20 mouse cellular contexts compared by ENCODE assay signal in the genomic region with DNA sequence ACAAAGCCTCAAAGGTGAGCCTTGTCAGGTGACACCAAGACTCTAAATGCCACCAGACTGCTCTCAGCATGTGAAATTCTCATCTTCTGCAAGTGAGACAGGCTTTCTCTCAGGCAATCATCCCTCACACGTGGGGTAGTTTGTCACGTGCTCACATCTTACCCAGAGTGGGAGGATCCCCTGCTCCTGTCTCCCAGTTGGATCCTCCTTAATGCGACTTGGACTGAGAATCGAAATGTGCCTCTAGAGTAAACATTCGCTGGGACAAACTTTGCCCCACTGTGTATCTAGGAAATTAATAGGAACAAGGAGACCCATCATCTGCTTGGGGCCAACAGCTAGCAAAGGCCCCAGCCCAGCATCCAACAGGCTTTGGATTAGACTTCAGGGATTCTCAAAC.
DNase-seq lines count a peak whose midpoint lies in the region; ATAC-seq and TF ChIP-seq lines count a peak whose summit lies in the region.
"Had no signal": no experiment of that assay in that cellular context is flagged by ENCODE, and none has a peak within 500 bp of the region (broad histone marks: within the 10 kb centered on the region; RNA-seq: fewer than 3 reads in every experiment).

No protein-coding gene starts in this region.

- H3K36me3 ChIP-seq in liver, adult 2 months (ENCODE audit: control insufficient read depth, insufficient read depth, low read length) = no peaks in the 10 kb centered on the region
- no peaks in the 10 kb centered on the region for H3K36me3 ChIP-seq in liver, embryonic 12.5 days
- no peaks in the 10 kb centered on the region for H3K36me3 ChIP-seq in liver, postnatal 0 days (replicated peaks; ENCODE audit: insufficient read depth, low read length)
- no peaks in the 10 kb centered on the region for H3K36me3 ChIP-seq in liver, embryonic 11.5 days (ENCODE audit: control insufficient read depth, insufficient read depth, low read length)
- H3K36me3 ChIP-seq in midbrain, embryonic 13.5 days = no peaks in the 10 kb centered on the region
- H3K36me3 ChIP-seq: G1E had no signal

- ATAC-seq in liver, embryonic 12.5 days = no peak
- peak; percentile 50; the same call in 1 of the 2 replicates for ATAC-seq in liver, postnatal 0 days
- no peak for ATAC-seq in liver, embryonic 11.5 days (replicated peaks; ENCODE audit: low FRiP score)
- no peak for ATAC-seq in CD4-positive, CD25-positive, alpha-beta regulatory T cell, adult 4 months
- no peak for ATAC-seq in midbrain, embryonic 13.5 days
- ATAC-seq: activated CD4-positive, CD25-positive, alpha-beta regulatory T cell, adult 4 months; Patski had no signal

- TF ChIP-seq CTCF in liver, adult 2 months (IDR thresholded peaks at IDR 0.05; ENCODE audit: low read depth, low read length) = no peak
- TF ChIP-seq CTCF in liver, postnatal 0 days (IDR thresholded peaks at IDR 0.05; ENCODE audit: low read depth) = no peak

- no peak for TF ChIP-seq POLR2A in liver, adult 2 months (IDR thresholded peaks at IDR 0.05; ENCODE audit: extremely low read depth, insufficient read depth, low read length)

- no peaks in the 10 kb centered on the region for H3K27me3 ChIP-seq in liver, adult 2 months (ENCODE audit: control insufficient read depth, insufficient read depth, low read length)
- H3K27me3 ChIP-seq in liver, embryonic 12.5 days (replicated peaks) = no peaks in the 10 kb centered on the region
- no peaks in the 10 kb centered on the region for H3K27me3 ChIP-seq in liver, postnatal 0 days (ENCODE audit: insufficient read depth, low read length)
- H3K27me3 ChIP-seq in liver, embryonic 11.5 days (replicated peaks; ENCODE audit: control insufficient read depth, insufficient read depth, low read length) = no peaks in the 10 kb centered on the region
- H3K27me3 ChIP-seq in midbrain, embryonic 13.5 days = no peaks in the 10 kb centered on the region
- H3K27me3 ChIP-seq: CH12.LX, Patski had no signal

- no peak for TF ChIP-seq EP300 in liver, postnatal 0 days (IDR thresholded peaks at IDR 0.05; ENCODE audit: low read depth)

- H3K4me3 ChIP-seq in liver, adult 2 months (ENCODE audit: insufficient read depth, low read depth, low read length) = no peak overlapping the region
- H3K4me3 ChIP-seq in liver, embryonic 12.5 days = no peak overlapping the region
- H3K4me3 ChIP-seq in liver, postnatal 0 days (ENCODE audit: low read depth, low read length) = no peak overlapping the region
- no peak overlapping the region for H3K4me3 ChIP-seq in liver, embryonic 11.5 days (ENCODE audit: low read depth, low read length)
- no peak overlapping the region for H3K4me3 ChIP-seq in midbrain, embryonic 13.5 days (replicated peaks)

- 23% methylated on average over 5 of the region's 5 CpGs for WGBS in liver, adult 2 months
- WGBS in liver, embryonic 12.5 days (ENCODE audit: insufficient replicate concordance) = 54% methylated on average over 5 of the region's 5 CpGs
- WGBS in liver, postnatal 0 days (ENCODE audit: insufficient replicate concordance) = 58% methylated on average over 5 of the region's 5 CpGs
- 70% methylated on average over 5 of the region's 5 CpGs for WGBS in liver, embryonic 11.5 days
- 82% methylated on average over 5 of the region's 5 CpGs for WGBS in midbrain, embryonic 13.5 days

- H3K27ac ChIP-seq in liver, adult 2 months (replicated peaks; ENCODE audit: insufficient read depth, low read depth, low read length) = no peak overlapping the region
- H3K27ac ChIP-seq in liver, embryonic 12.5 days = no peak overlapping the region
- no peak overlapping the region for H3K27ac ChIP-seq in liver, postnatal 0 days (ENCODE audit: low read depth)
- H3K27ac ChIP-seq in liver, embryonic 11.5 days (ENCODE audit: low read depth, low read length) = no peak overlapping the region
- no peak overlapping the region for H3K27ac ChIP-seq in midbrain, embryonic 13.5 days

- no peak overlapping the region for H3K4me2 ChIP-seq in liver, embryonic 12.5 days
- H3K4me2 ChIP-seq in liver, postnatal 0 days (ENCODE audit: low read depth, low read length) = no peak overlapping the region
- H3K4me2 ChIP-seq in liver, embryonic 11.5 days = no peak overlapping the region
- no peak overlapping the region for H3K4me2 ChIP-seq in midbrain, embryonic 13.5 days (replicated peaks)

- H3K79me2 ChIP-seq in liver, adult 2 months (ENCODE audit: control insufficient read depth, insufficient read depth, low read length) = no peaks in the 10 kb centered on the region

- no peak overlapping the region for H3K9ac ChIP-seq in liver, adult 2 months (ENCODE audit: low read depth, low read length)
- no peak overlapping the region for H3K9ac ChIP-seq in liver, embryonic 12.5 days
- H3K9ac ChIP-seq in liver, postnatal 0 days (replicated peaks) = no peak overlapping the region
- no peak overlapping the region for H3K9ac ChIP-seq in liver, embryonic 11.5 days (ENCODE audit: low read depth, low read length)
- no peak overlapping the region for H3K9ac ChIP-seq in midbrain, embryonic 13.5 days (replicated peaks)

- DNase-seq in liver, adult 2 months (ENCODE audit: extremely low read depth, low read depth, low spot score) = peak; percentile 86
- no peak for DNase-seq in liver, postnatal 0 days
- DNase-seq in liver, embryonic 11.5 days (ENCODE audit: low spot score) = no peak
- DNase-seq in adipocyte (ENCODE audit: low spot score) = peak; percentile 98
- DNase-seq in skeletal muscle tissue, adult 2 months (ENCODE audit: low read depth, low spot score) = peak; percentile 14
- DNase-seq: adrenal gland, adult 8-10 months; adrenal gland, postnatal 10 days; adrenal gland, postnatal 25 days; B cell, adult 2 months; cerebellum, adult 11 months; cerebellum, adult 11-12 months; cerebellum, adult 18-20 months; cerebellum, adult 2 months had no signal

- H3K4me1 ChIP-seq in liver, adult 2 months (ENCODE audit: control insufficient read depth, insufficient read depth, low read length) = peaks cover 3% of the 10 kb centered on the region
- no peaks in the 10 kb centered on the region for H3K4me1 ChIP-seq in liver, embryonic 12.5 days
- peaks cover 5% of the 10 kb centered on the region for H3K4me1 ChIP-seq in liver, postnatal 0 days (ENCODE audit: insufficient read depth)
- 0 out of 2 replicates have a peak, but pooled peaks cover 3% of the 10 kb centered on the region for H3K4me1 ChIP-seq in liver, embryonic 11.5 days (replicated peaks; ENCODE audit: control insufficient read depth, insufficient read depth, low read length)
- H3K4me1 ChIP-seq in midbrain, embryonic 13.5 days (replicated peaks) = no peaks in the 10 kb centered on the region

- no peaks in the 10 kb centered on the region for H3K9me3 ChIP-seq in liver, embryonic 12.5 days (replicated peaks)
- H3K9me3 ChIP-seq in liver, postnatal 0 days (ENCODE audit: low read length) = no peaks in the 10 kb centered on the region
- no peaks in the 10 kb centered on the region for H3K9me3 ChIP-seq in liver, embryonic 11.5 days (ENCODE audit: control insufficient read depth, low read length)
- no peaks in the 10 kb centered on the region for H3K9me3 ChIP-seq in midbrain, embryonic 13.5 days
- H3K9me3 ChIP-seq: G1E had no signal

Comparison
In these comparisons a context has a peak if more than half of its experiments do, and no peak if none do; other contexts are left out.
1. DNase-seq: peak in liver, adult 2 months (single experiment), adipocyte (single experiment) and skeletal muscle tissue, adult 2 months (single experiment); none in liver, postnatal 0 days (single experiment) and liver, embryonic 11.5 days (single experiment).